Mouse (Mus musculus) heart, postnatal 4 days (tissue): ENCODE results near the gene Klhdc7b. TPM values are rescaled to one million over a fixed set of nuclear protein-coding genes. Genes with fewer than 3 reads are reported as not detected.

Source experiments
- DNase-seq: peaks from one replicate; pipeline ENCODE4 v3.0.0; 2021
- total RNA-seq, 2 experiments: library from RNA; stranded (reverse); gene quantifications; 2 replicates each; pipeline ENCODE4 v1.2.3; 2021

Klhdc7b gene
- total RNA-seq, 2 experiments from 2014 or later = not detected

DNA sequence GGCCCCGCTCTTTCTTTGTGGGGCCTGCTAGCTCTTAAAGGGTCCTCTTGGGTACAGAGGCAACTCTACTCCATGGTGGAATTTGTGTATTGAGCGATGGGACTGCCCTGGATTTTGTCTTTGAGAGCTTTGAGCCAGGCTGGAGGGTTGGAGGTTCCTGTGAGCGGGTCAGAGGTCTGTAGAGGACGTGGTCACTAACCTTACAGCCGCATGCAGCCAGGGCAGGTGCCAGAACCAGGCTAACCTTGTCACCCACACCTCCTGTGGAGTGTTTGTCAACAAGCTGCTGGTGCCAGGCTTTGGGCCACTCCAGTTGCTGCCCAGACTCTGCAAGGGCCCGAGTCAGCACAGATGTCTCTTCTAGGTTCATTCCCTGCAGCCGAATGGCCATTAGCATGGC, 8.7 kb upstream of the Klhdc7b start:
- DNase-seq = no peak

DNA sequence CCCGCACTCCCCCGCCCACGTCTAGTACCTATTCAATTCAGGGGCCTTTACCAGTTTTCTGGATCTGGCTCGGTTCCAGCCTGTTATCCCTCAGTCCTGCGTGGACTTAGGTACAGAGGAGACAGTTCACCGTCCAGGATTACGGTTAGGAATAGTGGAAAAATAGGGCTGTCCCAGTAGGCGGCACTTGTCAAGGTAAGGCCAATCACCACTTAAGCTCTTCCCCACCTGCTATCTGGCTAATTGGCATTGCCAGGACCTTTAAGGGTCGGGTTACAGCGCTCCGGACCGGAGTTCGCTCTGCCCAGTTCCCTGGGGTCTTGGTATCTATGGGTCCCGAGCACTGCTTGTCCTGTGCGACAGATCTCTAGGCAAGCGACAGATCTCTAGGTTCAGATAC, 7.8 kb upstream of the Klhdc7b start, which contains the start of gene Tymp:
TSS of gene Tymp (minus strand) at position 83 of the 400 bp plus-strand sequence.
- no peak for DNase-seq

DNA sequence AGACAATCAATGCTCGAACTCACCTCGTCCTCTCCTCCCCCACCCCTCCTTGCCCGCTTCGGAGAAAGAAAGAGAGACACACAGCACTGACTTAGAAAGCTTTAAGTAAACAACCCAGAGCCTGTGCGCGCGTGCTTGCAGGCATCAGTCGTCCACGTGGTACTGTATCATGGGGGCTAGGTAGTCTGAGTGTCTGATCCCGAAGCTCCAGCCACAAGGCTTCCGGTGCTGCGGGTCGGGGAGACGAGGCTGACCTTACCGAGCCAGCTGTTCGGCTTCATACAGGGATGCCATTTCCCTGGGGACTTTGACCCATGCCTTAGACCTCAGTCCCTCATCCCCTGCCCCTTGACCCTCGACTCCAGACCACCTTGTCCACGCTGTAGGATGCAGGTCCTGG, 7.4 kb upstream of the Klhdc7b start:
- DNase-seq = no peak

DNA sequence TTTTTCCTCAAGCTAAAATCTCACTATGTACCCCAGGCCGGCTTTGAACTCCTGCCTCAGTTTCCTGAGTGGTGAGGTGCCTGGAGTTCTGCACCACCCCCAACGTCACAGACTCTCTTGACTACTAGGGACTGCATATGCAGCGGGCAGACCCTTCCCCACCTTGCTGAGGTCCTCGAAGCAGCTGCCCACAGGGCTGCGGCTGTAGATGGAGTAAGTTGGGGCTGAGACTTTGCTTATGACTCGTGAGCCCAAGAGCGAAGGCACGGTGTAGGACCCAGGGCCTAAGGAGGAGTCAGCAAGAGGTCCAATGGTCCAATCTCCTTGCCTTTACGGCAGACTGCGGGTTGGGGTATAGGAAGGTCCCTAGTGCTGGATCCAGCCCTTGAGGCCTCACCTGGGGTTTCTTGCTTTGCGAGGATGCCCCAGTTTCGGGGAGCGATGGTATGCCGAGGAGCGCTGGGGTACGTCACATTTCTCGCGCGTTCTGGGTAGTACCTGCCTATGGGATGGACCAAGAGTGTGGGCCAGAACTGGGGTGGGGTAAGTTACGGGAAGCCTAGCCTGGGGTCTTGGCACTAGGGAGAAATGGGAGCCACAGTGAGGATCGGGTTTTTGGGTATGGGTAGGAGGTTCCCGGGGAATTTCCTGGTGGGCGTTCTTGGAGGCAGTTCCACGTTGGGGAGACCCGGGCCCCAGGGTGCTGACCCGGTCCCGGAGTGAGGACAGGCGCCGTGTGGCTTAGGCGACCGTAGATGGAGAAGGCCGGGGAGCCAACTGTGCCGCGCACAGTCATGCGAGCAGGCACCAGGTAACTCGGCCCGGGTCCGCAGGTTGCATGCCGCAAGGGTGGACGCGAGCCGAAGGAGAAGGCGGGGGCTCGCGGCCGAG, 6.5 kb upstream of the Klhdc7b start:
- no peak for DNase-seq

DNA sequence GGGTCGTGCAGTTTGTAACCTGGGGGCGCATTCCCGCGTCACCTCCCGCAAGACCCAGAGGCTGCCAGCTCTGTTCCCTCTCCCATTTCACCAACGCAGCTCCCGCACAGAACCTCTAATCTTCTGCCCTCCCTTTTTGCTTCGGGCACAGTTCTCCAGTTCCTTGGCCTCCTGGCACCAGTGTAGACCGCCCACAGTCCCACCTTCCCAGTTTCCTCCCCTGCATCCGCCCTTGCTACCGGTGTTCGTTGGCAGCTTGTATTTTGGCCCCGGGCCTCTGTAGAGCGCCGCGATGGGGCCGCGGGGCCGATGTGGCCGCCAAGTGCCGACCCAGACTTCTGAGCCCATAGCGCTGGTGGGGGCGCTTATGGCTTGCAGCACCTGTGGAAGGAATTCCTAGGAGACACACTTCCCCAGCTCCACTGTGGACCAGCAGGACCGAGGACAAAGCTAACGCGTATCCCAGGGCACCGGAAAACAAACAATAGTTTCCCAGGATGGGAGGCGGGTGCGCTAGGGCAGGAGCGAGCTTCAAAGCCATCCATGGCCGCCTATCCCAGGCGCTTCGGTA, 5.8 kb upstream of the Klhdc7b start, which contains the start of gene Odf3b:
TSS of gene Odf3b (minus strand) at position 452 of the 571 bp plus-strand sequence.
- DNase-seq = peak; percentile 50

DNA sequence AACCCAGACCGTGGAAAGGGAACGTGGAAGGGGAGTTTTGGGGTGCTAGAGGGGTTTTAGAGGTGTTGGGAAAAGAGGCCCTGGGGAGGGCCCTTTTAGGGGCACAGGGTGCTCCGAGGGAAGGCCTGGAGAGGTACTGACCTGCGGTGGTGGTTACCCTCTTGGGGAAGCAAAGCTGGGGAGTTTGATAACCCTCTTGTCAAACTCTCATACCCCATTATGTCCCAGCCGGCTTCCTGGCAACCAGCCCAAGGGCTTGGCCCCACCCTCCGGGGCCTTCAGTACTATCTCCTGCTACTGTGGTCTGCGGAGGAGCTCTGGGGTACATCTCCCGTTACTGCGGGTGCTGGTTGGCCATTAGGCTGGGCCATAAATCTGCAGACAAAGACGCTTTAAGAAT, 5.3 kb upstream of the Klhdc7b start:
- peak; percentile 47 for DNase-seq

DNA sequence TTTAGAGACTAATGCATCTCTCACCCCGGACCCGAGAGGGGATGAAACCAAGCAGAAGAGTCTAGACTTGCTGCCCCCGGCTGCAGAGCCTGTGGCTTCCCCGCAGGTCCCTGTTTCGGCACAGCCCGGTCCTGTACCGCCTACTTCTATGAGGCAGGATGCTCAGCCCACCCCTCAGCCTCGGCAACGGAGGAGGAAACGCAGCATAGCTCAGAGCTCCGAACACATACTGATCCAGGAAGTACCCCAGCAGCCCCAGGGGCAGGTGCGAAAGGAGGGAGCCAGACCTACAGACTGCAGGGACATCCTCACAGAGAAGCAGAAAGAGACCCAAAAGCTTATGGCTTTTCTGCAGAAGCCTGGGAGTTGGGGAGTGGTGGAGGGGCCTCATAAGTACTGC, 2.4 kb downstream of the Klhdc7b start:
- DNase-seq = no peak

DNA sequence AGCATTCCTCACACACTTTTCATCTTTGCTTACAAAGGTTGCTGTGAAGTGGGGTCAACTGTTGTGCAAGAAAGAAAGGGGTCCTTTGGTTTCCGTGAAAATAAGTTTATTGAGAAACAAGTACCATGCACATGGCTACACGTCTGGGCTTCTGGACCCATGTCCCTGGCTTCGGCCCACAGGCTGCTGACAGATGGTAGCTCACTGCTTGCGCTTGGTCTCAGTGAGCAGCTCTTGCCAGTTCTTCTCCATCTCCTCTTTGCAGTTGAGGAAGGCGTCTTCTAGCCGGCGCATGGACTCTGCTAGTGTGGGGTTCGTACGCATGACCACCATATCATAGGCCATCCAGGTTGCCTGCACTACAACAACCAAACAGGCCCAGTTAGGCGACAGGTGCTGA, 5.4 kb downstream of the Klhdc7b start:
- DNase-seq = no peak

DNA sequence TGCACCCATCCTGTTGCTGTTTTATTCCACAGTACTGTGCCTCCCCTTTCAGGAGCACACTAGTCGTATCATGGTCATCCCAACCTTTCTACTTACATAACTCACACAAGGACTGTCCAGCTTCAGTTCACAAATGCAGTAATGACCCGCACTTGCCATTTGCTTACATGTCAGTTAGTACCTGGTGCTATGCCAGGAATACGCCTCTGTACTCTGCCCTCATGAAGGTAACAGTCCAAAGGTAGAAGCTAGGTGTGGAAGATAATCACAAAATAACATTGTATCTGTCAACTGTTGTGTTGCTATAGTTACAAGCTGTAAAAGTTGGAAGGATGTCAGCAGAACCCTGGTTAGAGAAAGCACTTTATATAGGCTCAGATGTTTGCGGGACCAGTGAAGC, 12.2 kb downstream of the Klhdc7b start:
- DNase-seq = no peak

DNA sequence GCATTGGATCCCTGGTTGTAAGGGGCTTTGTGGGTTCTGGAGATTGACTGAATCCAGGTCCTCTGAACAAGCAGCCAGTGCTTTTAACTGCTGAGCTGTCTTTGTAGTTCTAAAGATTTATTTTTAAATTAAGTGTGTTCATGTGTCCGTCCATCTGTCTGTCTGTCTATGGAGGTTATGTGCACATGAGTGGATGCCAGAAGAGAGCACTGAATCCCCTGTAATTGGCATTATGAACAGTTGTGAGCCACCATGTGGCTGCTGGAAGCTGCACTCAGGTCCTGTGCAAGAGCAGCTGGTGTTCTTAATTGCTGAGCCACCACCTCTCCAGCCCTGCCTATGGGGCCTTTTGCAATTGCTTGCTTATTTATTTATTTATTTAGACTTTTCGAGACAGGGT, 13.4 kb downstream of the Klhdc7b start:
- no peak for DNase-seq

DNA sequence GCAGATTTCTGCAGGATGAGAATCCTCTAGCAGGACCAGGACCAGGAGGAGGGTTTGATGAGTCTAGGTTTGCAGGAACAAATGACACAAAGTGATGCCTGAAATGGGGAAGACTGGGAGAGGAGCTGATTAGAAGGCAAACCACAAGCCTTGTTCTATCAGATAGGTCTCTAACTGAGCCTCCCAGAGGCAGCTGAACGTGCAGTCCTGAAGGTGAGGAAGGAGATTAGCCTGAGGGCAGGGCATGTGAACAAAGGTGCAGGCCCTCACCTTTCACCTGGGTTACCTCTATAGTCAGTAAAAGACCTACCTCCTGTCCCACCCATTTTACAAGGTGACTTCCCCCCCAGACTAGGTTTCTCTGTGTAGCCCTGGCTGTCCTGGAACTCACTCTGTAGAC, 15.0 kb downstream of the Klhdc7b start:
- no peak for DNase-seq

DNA sequence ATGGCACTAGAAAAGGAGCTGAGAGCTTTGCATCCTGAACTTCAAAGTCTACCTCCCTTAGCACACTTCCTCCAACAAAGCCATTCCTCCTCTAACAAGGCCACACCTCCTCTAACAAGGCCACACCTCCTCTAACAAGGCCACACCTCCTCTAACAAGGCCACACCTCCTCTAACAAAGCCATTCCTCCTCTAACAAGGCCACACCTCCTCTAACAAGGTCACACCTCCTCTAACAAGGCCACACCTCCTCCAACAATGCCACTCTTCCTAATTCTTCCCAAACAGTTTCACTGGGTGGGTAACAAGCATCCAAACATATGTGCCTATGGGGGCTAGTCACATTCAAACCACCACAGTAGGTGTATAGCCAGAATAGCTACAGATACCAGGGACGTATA, 17.8 kb downstream of the Klhdc7b start:
- no peak for DNase-seq

DNA sequence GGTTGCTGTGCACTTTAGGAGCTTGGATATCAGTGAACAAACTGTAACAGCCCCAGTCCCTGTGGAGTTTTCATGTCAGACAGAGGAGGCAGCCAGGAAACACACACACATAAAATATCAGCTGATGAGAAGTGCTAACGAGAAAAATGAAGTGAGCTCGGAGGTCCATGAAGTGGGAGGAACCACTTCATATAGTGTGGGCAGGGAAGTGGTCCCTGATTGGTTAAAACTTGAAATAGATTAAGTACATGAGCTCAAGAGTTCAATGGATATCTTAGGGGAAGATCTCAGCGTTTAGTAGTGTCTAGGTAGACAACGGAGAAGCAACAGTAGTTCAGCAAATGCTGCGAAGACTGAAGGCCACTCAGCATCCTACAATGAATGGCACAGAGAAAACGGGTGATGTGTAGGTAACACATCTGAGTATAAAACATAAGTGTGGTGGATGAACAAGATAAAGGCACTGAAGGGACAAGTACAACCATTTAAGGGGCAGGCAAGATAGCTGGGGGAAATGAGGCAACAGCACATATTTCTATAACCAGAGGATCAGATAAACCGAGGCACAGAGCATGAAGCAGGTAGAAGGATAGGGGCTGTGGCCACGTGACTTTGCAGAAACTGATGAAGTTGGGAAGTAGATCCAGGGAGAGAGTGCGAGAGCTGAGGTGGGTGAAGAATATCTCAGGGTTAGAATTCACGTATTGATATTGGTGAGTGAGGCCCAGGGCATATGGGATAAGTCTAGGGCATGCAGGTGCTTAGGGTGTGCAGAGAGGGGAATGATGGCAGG, 20.3 kb downstream of the Klhdc7b start:
- DNase-seq = no peak

DNA sequence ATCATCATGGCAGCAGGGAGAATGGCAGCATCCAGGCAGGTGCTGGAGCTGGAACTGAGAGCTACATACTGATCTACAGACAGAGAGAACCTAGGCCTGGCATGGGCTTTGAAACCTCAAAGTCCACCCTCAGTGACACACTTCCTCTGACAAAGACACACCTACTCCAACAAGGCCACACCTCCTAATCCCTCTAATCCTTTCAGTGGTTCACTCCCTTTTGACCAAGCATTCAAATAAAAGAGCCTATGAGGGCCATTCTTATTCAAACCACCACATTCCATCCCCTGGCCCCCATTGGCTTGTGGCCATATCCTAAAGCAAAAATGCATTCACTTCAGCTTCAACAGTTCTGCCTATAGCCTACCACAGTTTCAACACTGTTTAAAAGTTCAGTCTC, 22.0 kb downstream of the Klhdc7b start:
- no peak for DNase-seq

DNA sequence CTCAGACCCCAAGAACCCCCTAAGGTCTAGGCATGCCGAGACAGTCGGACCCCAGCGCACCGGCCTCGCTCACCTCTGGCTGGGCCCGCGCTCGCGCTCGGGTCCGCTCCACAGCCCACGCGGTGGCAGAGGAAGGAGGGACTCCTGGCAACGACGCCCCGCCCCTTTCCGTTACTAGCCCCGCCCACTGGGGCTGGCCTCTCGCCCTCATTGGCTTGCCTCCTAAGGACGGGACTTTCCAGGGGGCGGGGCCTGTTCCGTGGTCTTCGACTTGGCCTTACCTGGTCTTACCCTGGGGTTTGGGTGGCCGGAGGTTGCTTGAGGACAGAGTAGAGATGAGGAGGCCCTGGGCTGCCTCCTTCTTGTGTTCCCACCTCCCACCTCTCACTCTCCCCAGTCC, 25.4 kb downstream of the Klhdc7b start, which contains the start of gene Syce3:
TSS of gene Syce3 (minus strand) at position 386 of the 400 bp plus-strand sequence.
- DNase-seq = no peak

DNA sequence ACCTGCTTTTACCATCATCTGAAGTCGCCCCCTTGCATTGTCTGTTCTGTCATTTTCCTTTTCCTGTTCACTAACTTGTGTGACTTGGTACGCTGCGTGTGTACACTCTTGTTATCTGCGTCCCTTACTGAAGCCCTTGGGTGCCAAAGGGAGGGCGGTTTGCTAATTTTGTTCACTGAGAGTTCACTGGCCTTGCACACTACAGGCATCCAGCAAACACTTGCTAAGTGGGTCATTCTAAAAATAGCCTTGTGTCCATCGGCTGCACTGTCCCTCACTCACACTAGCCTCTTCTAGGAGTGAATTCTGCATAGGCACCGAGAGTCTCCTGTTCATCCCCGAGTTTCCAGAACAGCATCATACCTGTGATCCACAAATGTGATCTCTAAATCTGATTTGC, 30.6 kb downstream of the Klhdc7b start:
- peak; percentile 64 for DNase-seq

DNA sequence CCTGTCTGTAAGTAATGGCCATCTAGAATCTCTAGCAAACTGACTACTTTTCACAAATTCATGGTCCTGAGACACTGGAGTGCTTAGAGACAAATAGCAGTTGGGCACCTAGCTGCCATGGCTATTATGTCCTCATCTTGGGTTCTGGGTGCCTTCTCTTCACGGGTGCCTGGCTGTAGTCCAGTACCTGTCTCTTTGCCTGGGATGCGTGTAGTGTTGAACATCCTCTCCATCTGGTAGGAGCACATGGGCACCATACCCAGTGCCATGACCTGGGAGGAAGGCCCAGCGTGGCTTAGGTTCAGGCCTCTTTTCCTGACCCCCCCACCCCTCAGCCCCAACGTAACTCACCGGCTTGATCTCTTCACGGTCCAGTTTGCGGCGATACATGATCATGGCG, 37.2 kb downstream of the Klhdc7b start:
- no peak for DNase-seq

DNA sequence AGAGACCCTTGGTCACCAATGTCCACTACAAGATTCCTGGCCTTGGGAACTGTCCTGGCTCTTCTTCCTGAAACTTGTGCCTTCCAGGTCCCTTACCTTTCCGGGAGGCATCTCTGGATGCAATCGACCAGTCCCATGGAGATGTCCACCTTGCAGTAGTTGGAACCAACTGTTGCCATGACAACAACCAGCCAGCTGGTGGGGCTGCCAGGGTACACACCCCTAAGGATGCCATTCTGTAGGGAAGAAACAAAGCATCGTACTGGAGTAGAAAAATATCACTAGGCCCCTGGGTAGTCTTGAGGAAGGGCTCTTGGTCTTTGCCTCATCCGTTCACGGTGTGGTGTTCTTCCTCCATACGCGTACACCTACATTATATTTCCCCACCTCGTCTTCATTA, 39.9 kb downstream of the Klhdc7b start:
- no peak for DNase-seq

DNA sequence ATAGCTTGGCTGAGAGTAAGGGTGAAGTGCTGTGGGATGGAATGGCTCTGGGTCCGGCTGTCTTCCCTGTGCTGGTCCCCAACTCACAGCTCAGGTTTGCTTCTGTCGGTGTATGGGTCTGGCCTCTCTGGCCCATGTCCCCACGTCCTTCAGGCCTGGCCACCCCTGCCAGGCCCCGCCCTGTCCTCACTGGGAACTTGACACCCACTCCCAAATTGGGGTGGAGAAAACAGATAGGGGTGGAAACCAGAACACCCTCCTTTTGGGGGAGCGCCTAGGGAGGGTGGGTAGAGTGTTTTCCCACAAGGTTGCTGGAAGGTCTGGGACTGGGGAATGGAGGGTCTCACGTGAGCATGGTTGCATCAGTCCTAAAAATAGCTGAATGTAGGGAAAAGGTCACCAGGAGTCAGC, 41.0 kb downstream of the Klhdc7b start, which contains the start of gene Cpt1b:
TSS of gene Cpt1b (minus strand) at position 153 of the 411 bp plus-strand sequence.
- DNase-seq = peak; percentile 82

DNA sequence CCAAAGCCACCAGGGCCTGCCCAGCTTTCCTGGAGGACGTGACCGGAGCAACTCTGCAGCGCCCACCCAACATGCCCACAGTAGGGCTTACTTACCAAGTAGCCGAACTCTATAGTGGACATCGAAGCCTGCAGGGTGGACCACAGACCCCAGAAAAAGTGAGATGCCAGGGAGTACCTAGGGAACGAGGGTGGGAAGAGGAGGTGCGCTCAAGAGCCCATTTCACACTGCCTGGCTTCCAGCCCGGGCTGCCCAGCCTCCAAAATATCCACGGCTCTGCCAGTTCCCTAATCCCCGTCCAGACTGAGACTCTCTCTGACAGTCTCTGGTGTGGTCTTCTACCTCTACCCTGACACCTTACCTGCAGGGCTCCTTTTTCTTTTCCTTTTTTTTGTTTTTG, 42.0 kb downstream of the Klhdc7b start:
- peak; percentile 71 for DNase-seq

DNA sequence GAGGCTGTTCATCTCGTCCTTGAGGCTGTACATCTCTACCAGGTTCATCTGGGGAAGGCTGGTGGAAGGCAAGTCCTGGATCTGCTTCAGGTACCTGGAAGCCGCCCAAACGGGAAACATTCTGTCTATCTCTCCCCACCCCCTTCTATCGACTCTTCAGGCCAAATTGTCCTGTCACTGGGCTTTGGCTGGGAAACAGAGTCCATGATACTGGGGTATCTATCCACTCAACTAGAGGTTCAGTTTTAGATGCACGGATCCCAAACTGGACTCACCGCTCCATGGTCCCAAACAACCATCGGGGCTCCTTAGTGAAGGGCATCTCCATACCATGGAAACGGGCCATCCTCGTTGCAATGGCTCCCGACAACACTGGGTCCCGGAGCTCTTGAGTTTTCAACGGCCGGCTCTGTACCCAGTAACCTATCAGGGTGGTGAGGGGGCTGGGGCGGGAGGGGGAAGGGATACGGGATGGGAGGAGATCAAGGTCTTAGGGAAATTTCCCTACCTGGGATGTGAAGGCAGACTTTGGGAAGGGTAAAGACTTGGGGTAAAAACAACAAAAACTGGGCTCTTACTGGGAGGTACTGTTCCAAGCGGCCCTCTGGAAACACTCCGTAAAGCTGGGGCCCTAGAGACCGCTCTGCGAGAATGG, 43.5 kb downstream of the Klhdc7b start:
- DNase-seq = no peak

DNA sequence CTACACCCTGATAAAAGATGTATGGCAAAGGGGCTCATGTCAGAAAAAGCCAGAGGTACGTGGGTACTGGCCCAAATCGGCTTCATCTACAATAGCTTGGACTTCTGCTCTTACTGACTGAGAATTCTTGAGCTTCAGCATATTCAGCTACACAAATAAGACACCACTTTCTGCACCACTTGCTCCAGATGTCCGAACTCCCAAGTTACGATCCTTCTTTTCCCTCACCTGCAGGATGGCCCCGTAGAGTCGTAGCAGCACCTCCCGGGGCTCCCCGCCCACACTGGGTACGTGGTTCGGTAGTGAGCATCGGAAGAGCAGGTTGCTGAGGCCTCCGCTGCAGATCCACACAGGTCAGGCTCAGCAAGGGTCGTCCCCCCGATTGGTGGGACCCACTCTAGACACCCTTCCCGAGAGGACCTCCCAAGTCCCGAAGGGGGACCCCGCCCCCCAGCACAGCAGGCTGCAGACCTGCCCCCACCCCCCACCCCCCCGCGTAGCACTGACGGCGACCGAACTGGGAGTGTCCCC, 44.2 kb downstream of the Klhdc7b start:
- no peak for DNase-seq
